Mouse (Mus musculus) thymus, adult 18-20 months (tissue): ENCODE measurements around the gene Gnat1.
"Not testable (repeated sequence)": the region's sequence is repeated elsewhere in the genome, so short reads cannot be mapped to it uniquely, and the experiment has no call there.

Experiments
- DNase-seq, 2 experiments: peaks; one replicate each; pipeline ENCODE4 v3.0.0; 2022; ENCODE audit warnings: mixed read lengths in 2 of 2

Gnat1 gene

DNA sequence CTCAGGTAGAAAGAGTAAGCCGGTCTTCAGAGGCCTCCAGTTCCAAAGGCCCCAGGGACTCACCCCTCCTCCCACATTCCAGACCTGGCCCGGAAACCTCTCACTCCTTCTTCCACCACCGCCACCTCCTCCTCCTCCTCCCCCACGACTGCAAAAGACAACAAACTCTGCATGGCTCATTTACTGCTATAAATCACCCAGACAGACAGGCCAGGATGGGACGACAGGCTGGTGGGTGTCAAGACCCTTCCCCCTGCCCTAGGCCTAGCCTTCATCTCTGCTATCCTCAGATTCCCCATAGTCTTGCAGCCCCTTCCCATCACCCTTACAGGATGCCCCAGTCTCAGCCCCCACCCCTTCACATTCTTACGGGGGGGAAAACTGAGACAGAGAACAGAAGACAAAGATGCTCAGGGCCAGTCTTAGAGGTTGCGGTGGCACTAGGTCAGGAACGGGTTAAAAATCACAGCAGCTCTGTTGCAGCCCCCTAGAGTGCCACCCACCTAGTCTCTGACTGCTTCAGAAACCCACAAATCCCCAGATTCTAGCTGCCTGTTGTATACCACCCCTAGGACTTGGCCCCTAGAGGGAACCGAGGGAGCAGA lies 20.0 kb upstream of the Gnat1 start:
- DNase-seq = no peak

DNA sequence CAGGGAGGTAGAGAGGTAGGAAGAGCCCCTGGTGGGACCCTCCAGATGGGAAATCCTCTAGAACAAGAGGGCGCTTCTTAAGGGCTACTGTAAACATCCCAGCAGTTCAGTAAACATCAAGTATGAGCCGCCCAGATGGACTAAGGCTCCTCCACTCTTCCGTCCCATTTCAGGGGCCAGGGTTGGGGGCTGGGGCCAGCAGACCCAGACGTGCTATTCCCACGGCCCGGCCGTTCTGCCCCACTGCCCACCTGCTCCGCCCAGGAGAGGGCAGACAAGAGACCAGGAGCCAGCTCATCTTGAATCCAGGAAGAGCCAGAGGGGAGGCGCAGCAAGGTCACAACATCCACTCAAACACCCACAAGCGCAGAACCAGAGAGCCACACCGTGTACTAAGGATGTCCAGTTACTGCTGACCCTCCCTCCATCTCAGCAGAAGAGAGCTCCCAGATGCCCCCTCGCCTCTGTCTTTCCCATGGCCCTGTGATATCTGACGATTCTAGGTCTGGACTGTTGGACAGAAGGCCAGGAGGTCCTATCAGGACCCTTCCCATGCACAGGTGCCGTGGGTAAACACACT lies 19.2 kb upstream of the Gnat1 start:
- DNase-seq = no peak

DNA sequence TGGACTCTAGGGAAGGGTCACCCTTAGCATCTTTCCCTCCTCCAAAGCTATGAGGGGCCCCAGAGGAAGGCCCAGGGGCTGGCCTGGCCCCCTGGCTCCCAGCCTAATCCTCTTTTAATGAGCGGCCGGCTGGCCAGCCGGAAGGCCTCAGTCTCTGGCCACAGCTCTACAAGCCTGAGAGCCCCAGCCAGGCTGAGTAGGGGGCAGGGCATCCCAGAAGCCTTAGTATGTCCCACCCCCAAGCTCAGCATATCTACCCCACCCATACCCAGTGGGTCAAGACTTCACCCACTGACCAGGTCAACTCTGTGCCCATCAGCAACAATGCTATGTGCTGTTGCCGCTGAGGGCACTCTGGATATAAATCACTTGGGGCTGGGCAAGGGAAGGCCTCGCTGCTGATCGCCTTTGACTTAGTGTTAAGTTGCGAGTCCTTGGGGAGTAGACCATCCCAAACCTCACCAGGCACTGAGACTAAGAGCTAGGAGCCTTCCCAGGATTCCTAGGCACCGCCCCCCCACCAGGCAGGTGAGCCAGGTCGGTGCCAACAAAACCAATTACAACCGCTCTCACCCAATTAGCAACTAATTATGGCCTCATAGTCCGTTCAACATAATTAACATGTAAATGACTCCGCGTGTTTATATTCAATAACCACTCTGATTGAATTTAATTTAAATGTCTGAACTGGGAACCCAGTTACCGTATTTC lies 18.5 kb upstream of the Gnat1 start:
- DNase-seq = no peak

DNA sequence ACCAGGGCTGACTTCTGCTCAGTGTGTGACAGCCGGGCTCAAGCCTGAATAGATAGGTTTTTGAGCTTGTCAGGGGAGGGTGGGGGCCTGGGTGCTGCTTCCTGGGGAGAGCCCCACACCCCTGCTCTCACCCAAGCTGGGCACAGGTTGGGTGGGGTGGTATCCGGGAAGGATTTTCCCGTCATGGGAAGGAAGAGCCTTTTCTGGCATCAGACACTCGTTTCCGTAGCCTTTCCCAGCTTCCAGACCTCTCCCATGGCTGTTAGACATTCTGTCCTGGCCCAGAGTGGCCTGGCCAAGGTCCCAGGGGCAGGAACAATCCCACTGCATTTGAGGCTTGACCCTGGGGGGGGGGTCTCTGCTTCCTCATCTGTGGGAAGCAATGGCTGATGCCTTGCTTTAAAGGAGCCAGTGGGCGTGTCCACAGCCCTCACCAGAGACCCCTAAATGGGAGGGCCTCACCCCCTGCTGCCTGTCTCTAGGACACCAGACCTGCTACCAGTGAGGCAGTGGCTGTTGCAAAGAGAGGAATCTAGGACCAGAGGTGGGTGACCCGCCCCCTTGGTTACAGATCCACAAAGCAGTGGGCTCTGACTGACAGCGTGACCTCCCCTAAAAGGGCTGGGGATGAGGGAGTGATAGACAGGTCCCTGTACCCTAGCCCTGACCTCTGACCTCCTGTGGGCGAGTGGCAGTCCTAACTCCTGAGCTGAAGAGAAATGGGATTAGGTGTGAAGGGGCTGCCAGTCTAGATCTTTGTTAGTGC lies 17.5 kb upstream of the Gnat1 start:
- no peak for DNase-seq

DNA sequence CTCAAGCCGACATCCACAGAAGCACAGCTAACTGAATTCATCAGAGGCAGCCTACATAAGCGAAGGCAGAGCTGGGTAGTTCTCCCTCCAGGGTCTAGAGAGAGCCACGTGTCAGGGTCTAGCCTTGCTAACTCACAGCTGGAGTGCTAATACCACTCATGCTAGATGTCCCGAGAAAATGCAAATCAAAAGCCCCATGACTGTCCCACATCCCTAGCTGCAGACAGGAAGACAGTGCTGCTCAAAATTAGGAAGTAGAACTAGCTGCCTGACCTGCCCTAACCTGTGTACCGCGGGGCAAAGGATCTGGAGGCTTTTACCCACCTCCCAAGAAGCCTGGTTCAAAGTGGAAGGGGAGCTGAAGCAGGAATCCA lies 16.6 kb upstream of the Gnat1 start:
- no peak for DNase-seq

DNA sequence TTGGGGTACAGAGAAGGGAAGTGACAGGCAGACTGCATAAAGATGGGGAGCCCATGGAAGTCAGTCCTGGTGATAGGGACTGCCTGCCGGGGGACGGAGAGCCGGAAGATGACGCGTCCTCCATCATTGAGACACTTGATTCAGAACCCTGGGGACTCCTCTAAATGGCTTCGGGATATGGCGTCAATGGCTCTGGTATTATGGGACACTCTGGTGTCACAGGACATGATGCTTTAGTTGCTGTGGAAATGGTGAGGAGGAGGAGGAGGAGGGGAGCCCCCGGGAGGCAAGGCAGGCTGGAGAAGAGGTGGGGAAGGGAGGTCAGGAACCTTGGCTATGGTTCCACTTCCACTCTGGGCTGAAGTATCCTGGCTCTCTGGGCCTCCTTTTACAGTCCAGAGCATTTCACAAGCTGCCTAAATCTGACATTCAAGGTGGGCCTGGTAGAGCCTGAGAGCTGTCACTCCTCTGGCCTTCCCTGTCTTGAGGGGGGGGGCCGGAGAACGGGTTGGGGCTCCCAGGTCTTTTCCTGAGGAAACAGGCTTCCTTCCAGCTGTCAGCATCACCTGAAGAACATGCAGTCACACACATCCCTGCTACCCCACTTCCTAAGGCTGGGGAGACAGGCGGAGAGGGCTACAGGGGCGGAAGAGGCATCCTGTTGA lies 16.1 kb upstream of the Gnat1 start:
- DNase-seq = no peak

DNA sequence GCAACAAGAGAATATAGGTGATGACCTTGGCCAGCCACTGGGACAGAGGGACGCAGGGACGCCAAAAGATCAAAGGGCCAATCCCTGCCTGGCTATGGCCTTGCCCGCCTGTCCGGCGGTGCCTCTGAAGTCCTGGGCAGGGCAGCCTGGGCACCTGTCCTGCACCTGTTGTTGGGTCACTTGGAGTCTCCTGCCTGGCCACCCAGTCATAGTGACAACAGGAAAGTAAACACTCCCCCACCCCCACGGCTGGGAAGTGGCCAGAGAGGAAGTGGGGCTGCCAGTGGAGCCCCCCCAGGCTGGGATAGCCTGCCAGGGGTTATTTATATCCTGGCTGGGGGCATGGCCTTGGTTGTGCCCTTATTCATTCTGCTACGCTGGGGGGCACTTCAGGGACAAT lies 15.1 kb upstream of the Gnat1 start:
- DNase-seq = no peak

DNA sequence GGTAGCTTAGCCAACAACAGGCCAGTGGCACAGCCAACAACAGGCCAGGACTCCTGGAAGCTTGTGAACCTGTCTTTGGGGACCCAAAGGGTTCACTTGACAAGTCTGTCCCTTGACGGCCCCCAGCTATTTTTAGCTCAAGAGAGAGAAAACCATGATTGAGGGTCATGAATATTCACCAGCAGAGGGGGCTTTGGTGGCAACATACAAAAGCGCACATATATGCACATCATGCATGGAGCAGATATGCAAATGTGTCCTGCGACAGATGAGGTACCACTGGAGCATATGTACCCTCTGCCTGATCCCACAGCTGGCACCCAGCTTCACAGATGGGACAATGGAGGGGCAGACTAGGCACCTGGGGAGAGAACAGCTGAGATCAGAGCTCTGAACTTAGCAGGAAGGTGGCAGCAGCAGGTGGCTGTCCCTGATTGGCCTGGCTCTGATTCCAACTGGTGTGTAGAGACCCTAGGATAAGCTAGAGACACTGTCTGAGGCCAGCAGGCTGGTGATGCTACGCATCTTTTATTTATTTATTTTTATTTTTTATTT lies 14.0 kb upstream of the Gnat1 start:
- no peak for DNase-seq

DNA sequence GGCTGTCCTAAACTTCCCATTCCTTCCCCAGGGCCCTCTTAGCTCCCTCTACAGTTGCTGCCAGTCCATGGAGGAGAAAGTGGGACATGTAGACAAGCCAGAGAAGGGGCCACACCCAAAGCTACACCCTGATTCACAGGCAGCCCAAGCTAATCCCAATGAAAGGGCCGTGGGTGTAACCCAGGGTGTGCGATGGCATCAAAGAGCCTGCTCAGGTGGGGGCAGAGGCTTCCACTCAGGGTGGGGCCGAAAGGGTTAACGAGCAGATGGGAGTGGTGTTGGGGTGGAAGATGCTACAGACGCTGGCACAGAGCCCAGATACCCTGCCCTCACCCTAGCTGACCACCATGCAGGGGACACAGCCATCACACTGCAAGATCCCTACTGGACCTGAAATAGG lies 13.3 kb upstream of the Gnat1 start:
- no peak for DNase-seq

DNA sequence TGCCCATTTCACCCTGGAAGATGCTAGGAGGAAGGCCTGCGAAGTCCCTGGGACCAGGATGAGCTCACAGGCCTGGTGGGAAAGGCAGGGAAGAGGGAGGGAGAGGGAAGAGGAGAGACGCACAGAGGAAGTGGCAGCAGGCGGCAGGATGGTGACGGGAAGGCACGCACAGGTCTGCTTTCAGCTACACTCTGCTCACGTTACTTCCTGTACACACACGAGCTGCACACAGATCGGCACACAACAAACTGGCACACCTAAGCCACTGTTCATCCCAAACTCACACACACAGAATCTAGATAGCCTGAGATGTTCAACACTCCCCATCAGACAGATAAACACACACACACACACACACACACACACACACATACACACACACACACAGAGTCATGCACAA lies 10.9 kb upstream of the Gnat1 start:
- DNase-seq = no peak

DNA sequence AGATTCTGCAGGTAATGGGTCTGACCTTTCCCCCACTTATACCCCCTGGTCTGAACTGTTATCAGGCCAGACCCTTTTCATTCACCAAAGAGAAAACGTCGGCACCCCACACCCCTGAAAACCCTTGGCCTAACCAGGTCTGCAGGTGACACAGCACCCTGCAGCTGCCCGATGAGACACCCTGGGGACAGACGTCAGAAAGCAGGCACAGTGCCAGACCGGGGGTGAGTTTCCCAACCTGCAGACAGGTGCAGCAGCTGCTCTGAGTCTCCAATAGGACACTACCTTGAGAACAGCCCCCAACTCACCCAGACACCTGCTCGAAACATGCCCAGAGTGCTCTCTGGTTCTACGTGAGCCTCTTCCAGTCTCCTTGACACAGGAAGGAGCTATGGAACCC lies 9.4 kb upstream of the Gnat1 start:
- DNase-seq = no peak

DNA sequence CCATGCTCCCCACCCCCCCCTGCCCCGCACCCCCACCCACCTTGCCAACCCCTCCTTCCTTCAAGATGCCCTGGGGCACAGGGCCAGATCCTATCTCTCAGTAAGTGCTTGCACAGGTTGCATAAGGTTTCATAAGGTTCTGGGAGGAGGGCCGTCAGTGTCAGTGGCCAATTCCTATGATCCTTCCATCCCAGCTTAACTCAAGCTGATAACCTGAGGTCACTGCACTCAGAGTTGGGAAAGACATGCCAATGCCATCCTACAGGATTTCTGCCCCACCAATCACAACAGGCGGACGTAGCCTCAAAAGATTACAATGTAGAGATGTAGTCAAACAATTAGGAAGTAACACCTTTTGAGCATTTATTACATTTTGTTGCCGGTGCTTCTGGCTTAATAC lies 8.9 kb upstream of the Gnat1 start:
- no peak for DNase-seq

DNA sequence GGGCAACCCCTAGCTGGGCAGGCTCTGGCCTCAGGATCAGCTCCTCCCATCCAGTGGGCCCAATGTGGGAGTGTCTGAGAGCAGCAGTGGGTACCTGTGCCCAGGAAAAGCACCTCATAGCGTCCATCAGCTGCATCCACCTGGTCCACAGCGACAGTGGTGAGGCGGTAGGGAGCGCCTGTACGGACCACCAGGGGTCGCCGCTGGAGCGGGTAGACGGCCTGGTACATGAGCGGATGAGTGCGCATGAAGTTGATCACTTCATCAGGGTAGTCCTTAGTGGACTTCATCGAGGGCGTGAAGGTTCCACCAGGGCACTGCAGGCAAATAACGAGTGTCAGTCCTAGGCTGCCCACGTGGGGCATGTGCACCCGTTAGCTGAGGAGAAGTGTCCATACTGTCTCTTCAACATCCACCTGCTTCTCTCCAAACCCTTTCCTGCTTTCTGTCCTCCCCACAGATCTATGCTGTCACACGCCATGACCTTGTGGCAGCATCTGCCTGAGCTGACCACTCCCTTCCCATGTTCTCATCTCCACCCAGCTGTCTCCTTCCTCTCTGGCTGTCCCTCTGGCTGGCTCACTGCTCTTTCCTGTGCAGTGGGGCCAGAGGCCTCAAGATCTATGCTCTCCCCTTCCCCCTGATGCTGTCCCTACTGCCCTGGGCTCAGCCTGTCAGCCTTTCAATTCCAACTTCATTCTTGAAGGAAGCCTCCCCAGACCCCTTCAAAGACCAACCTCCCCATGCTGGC lies 5.9 kb upstream of the Gnat1 start:
- peak in 1 of 2 experiments; percentile 37 for DNase-seq

DNA sequence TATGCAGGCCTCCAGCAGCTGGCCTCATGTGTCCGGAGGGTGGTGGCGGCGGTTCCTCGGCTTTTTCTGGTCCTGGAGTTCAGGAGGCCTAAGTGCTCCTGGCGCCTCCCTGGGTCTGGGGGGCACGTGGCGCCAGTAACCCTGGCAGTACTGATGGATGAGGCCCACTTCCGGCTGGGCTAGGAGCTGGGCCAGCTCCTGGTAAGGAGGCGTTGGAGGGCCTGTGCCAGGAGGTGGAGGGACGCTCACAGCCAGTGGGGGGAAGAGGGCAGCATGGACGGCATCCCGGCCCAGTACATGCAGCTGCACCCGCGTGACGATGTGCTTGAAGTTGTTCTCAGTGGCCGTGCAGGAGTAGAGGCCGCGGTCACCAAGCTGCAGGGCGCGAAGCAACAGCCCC lies 2.9 kb upstream of the Gnat1 start:
- no peak for DNase-seq

DNA sequence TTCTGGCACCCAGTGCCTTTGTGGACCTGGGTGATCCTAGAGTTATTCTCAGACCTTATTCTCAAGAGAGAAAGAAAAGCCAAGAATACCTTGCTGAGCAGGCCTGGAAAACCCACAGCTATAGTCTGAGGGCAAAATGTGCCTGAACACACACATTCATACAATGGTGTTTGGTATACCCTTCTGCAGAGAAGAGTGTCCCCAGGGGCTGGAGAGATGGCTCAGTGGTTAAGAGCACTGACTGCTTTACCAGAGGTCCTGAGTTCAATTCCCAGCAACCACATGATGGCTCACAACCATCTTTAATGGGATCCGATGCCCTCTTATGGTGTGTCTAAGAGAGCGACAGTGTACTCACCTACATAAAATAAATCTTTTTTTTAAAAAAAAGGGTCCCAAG lies 651 bp downstream of the Gnat1 start:
- DNase-seq = no peak

DNA sequence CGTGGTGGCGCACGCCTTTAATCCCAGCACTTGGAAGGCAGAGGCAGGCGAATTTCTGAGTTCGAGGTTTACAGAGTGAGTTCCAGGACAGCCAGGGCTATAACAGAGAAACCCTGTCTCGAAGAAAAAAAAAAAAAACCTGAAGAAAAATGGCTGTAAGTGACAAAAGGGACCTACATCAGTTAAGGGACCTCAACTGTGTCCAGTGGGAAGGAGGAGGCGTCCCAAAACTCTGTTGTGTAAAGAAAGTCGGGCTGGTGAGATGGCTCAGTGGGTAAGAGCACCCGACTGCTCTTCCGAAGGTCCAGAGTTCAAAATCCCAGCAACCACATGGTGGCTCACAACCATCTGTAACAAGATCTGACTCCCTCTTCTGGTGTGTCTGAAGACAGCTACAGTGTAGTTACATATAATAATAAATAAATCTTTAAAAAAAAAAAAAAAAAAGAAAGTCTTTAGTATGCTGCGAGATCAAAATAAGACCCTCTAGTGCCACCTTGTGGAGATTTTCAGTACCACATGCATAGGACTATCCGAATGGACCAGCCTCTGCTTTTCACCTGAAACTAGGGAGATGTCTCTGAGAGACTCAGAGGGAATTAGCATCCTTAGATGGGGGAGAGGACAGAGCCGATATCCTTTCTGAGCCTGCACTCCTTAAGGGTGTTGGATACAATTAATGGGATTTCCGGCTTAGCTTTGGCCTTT lies 1.5 kb downstream of the Gnat1 start:
- not testable (repeated sequence) for DNase-seq

DNA sequence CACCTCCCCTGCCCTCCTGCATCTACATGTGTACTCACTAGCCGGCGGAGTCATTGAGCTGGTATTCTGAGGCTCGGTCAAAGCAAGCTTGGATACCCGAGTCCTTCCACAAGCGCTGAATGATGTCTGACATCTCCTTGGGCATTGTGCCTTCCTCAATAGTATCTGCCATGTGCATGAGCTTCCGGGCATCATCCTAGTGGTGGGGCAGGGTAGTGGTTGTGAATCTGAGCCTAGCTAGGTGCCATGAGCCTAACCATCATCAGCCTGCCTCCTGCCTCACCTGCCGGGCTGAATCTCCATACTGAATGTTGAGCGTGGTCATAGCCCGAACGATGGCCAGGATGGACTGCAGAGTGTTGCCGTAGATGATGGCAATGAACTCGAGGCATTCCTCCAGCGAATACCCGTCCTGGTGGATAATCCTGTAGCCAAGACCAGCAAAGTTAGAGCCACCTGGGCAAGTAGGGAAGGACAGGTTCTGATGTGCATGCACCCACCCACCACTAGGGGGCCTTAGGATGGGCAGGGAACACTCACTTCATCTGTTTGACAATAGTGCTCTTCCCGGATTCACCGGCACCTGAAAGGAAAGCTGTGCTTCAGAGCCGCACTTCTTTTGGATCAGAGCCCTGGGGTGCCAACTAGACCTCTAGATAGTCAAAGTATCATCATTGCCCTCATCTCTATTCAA lies 2.3 kb downstream of the Gnat1 start:
- peak in 1 of 2 experiments; percentile 48 for DNase-seq

DNA sequence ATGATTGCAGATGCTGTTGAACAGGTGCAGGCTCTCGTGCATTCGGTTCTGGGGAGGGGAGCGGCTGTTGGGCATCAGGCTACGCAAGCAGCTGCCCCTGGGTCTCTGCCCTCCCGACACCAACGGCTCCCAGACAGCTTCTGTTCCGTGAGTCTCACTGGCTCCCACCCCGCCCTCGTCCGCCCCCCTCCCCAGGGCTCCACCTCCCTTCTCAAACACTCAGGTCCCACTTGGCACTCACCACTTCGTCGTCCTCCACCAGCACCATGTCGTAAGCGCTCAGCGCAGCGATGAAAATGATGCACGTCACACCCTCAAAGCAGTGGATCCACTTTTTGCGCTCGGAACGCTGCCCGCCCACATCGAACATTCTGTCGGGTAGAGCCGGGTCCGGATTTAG lies 3.2 kb downstream of the Gnat1 start:
- no peak for DNase-seq

DNA sequence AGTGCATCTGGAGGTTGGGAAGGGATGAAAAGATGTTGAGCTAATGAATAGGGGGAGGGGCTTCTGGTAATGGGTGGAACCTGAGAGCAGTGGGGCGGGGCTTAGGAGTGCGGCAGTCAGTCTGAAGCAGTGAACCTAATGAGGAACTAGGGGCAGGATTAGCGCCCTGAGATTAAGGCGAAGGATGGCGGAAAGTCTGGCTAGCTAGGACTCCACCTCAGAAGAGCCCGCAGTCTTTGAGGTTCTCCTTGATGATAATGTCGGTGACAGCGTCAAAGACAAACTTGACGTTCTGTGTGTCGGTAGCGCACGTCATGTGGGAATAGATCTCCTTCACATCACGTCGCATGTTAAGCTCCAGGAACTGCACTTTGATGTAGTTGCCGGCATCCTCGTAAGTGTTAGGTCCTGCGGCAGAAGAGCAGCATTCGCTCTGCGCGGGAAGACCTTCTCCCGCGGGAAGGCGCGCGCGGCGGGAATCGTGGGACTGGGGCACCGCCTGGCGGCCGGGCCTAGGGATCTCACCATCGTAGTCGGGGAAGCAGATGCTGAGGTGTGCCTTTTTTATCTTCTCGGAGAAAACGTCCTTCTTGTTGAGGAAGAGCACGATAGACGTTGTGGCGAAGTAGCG lies 3.7 kb downstream of the Gnat1 start:
- DNase-seq = peak; percentile 35 to 39
